Mouse (Mus musculus) liver, embryonic 13.5 days (tissue): ENCODE results near the gene Myo10. TPM values are rescaled to one million over a fixed set of nuclear protein-coding genes. Genes with fewer than 3 reads are reported as not detected.

Experiments
- ATAC-seq: fragments of 200-750 bp; cut with Nextera tagmentation; 2 replicates; pipeline ENCODE4 v1.8.0; 2017; ENCODE audit warnings: low read depth, mild to moderate bottlenecking, moderate number of reproducible peaks, moderate library complexity
- DNase-seq: peaks from one replicate; pipeline ENCODE4 v3.0.0; 2022
- H3K27ac ChIP-seq: fragments of 300-500 bp; sonication (generic); 2 replicates; pipeline ENCODE4 v1.5.1; 2015; ENCODE audit warnings: moderate library complexity, mild to moderate bottlenecking, inconsistent platforms
- H3K27me3 ChIP-seq: fragments of 300-500 bp; sonication (generic); 2 replicates; pipeline ENCODE4 v1.6.1; 2015; ENCODE audit warnings: mild to moderate bottlenecking, inconsistent platforms
- H3K36me3 ChIP-seq: fragments of 300-500 bp; sonication (generic); 2 replicates; pipeline ENCODE4 v1.6.1; 2015; ENCODE audit warnings: mild to moderate bottlenecking, inconsistent platforms
- H3K4me1 ChIP-seq: fragments of 300-500 bp; sonication (generic); replicated peaks from 2 replicates; pipeline ENCODE4 v1.6.1; 2015; ENCODE audit warnings: inconsistent platforms
- H3K4me2 ChIP-seq: fragments of 300-500 bp; sonication (generic); 2 replicates; pipeline ENCODE4 v1.6.1; 2015; ENCODE audit warnings: inconsistent platforms, mild to moderate bottlenecking, moderate library complexity
- H3K4me3 ChIP-seq: fragments of 300-500 bp; sonication (generic); replicated peaks from 2 replicates; pipeline ENCODE4 v1.5.1; 2015; ENCODE audit warnings: mild to moderate bottlenecking, inconsistent platforms
- H3K9ac ChIP-seq: fragments of 300-500 bp; sonication (generic); 2 replicates; pipeline ENCODE4 v1.6.1; 2015; ENCODE audit warnings: mild to moderate bottlenecking, inconsistent platforms
- H3K9me3 ChIP-seq: fragments of 300-500 bp; sonication (generic); replicated peaks from 2 replicates; pipeline ENCODE4 v1.6.1; 2016; ENCODE audit warnings: inconsistent platforms
- WGBS: fragments of 180-500 bp; shearing (Covaris S2); methylation state at CpG from one replicate; pipeline ENCODE4 v1.1.7; 2015; ENCODE audit not compliant: insufficient replicate concordance; 5-methylcytosine and 5-hydroxymethylcytosine counted together
- polyA plus RNA-seq: library from polyadenylated mRNA; unstranded; fragments of >200 nt; fragmentation: Nextera tagmentation; extraction: Ambion mirVana; gene quantifications from 2 replicates; pipeline ENCODE4 v1.2.1, GENCODE M21; 2015

Gene Myo10
- polyA plus RNA-seq, 1 experiment from 2014 or later: 3.8 TPM

DNA sequence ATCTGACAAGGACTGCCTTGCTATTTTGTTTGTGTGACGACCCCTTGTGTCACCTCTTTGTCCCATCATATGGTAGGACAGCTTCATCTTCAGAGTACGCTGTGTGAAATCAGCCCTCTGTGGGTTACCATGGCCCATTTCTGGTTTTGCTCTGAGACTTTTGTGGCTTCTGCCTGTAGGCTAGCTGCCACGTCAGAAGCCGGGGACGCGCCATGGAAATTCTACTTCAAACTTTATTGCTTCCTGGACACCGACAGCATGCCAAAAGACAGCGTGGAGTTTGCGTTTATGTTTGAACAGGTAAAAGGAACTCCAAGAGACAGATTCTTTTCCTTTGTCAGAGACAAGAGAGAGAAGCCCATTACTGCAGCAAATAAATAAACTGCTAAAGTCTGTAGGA is 184.6 kb downstream of the Myo10 start:
- no peaks in the 10 kb centered on the region for H3K9me3 ChIP-seq
- H3K27ac ChIP-seq: no peak overlapping the region
- no peak overlapping the region for H3K4me3 ChIP-seq
- DNase-seq (no peak), ATAC-seq (no peak)
- H3K36me3 ChIP-seq: peaks cover 48% of the 10 kb centered on the region
- H3K4me1 ChIP-seq: no peaks in the 10 kb centered on the region
- no peak overlapping the region for H3K9ac ChIP-seq
- no peaks in the 10 kb centered on the region for H3K27me3 ChIP-seq
- no peak overlapping the region for H3K4me2 ChIP-seq
- WGBS: 82% methylated on average over 9 of the region's 9 CpGs

DNA sequence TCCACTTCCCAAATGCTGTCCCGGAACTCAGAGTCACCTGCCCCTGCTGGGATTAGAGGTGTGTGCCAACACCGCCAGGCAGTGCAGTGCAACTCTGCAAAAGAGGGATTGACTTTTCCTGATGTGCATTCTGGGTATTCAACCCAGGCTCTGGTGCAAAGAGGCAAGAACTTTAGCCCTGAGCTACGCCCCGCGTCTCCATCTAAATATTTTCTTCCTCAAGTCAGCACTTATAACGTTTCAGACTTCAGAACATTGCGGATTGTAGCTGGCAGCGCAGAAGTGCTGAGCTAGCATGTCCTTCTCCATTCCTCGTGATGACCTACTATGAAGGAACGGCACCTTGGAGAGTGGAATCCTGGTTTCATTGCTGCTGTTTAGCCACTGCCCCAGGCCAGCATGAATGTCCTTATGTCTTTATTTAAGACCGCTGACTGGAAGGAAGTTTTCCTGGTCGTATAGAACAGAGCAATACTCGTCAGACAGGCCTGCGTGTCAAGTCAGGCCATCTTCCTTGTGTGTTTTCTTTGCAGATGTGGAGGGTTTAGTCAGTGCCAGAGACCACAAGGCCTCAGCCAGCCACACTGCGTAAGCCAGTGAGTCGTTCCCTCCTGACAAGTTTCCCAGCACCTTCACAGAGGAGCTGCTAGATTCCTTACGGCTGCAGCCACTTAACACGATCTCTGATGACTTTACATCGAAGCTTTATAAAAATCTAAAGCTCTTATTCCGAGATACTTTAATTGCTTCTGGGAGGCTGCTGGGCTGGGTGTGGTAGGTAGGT is 186.5 kb downstream of the Myo10 start:
- Histone ChIP-seq H3K4me1 (no peaks in the 10 kb centered on the region), H3K27me3 (no peaks in the 10 kb centered on the region), H3K4me2 (no peak overlapping the region), H3K36me3 (peaks cover 45% of the 10 kb centered on the region), H3K9me3 (no peaks in the 10 kb centered on the region), H3K4me3 (no peak overlapping the region), H3K27ac (no peak overlapping the region), H3K9ac (no peak overlapping the region)
- DNase-seq (no peak), ATAC-seq (no peak)
- 81% methylated on average over 20 of the region's 20 CpGs for WGBS

DNA sequence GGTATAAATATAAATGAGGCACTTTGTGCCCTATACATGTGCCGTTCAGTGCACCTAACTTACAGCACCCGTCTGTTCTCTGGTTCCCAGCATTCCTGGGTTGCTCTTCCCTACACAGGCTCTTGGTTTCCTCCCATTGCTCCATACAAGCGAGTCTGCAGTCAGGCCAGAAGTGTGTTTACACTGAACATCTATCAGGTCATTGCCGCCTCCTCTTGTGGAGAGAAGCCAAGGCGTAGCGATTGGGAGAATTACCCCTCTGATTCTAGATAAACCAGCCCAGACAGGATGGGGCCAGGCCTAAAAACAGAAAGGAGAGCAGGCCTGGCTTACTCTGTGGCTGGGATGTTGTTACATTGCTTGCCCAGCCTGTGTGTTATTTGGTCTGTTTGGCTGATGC is 187.3 kb downstream of the Myo10 start:
- ATAC-seq (0 out of 2 replicates have a peak, but pooled peaks have one; percentile 26), DNase-seq (no peak)
- Histone ChIP-seq H3K36me3 (peaks cover 47% of the 10 kb centered on the region), H3K4me1 (no peaks in the 10 kb centered on the region), H3K9me3 (no peaks in the 10 kb centered on the region), H3K27me3 (no peaks in the 10 kb centered on the region), H3K9ac (no peak overlapping the region), H3K27ac (no peak overlapping the region), H3K4me3 (no peak overlapping the region), H3K4me2 (no peak overlapping the region)
- 70% methylated on average over 6 of the region's 6 CpGs for WGBS

DNA sequence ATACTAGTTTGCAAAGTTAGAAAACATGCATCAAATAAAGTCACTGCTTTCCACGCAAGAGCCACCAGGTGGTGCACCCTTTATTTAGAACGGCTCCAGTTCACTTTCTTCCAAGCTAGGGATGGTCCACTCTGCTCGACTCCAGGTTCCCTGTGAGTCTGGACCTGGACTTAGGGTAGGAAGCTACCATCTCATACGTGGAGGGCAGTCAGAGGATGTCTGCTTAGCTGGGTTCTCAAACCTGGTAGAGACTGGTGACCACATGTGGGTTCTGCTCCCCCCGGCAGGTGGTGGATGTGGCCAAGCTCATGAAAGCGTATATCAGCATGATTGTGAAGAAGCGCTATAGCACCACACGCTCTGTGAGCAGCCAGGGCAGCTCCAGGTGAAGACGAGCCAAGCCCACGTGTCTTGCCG is 189.5 kb downstream of the Myo10 start:
- DNase-seq (no peak), ATAC-seq (no peak)
- Histone ChIP-seq H3K9me3 (no peaks in the 10 kb centered on the region), H3K4me1 (no peaks in the 10 kb centered on the region), H3K4me2 (no peak overlapping the region), H3K27me3 (no peaks in the 10 kb centered on the region), H3K36me3 (peaks cover 39% of the 10 kb centered on the region), H3K27ac (no peak overlapping the region), H3K9ac (no peak overlapping the region), H3K4me3 (no peak overlapping the region)
- 75% methylated on average over 11 of the region's 11 CpGs for WGBS

DNA sequence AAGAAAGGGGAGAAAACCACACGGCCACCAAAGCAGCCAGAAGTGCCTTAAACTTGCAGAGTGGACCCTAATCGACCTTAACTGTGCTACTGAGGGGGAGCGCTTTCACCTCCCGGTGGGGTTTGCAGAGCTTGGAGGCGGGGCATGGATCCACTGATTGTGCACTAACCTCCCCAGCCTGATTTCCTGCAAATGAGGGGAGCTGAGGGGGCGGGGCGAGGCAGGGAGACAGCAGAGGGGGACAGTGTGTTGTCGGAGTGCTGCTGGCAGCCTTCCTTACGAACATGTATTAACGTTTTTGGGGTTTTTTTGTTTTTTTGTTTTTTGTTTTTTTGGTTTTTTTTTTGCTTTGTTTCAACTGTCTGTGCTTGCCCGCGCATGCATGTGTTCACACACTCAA is 190.2 kb downstream of the Myo10 start:
- no peak overlapping the region for H3K27ac ChIP-seq
- peaks cover 34% of the 10 kb centered on the region for H3K36me3 ChIP-seq
- H3K27me3 ChIP-seq: no peaks in the 10 kb centered on the region
- no peak for ATAC-seq
- no peak overlapping the region for H3K9ac ChIP-seq
- H3K4me2 ChIP-seq: no peak overlapping the region
- no peaks in the 10 kb centered on the region for H3K4me1 ChIP-seq
- no peak for DNase-seq
- 63% methylated on average over 12 of the region's 12 CpGs for WGBS
- no peak overlapping the region for H3K4me3 ChIP-seq
- H3K9me3 ChIP-seq: no peaks in the 10 kb centered on the region

DNA sequence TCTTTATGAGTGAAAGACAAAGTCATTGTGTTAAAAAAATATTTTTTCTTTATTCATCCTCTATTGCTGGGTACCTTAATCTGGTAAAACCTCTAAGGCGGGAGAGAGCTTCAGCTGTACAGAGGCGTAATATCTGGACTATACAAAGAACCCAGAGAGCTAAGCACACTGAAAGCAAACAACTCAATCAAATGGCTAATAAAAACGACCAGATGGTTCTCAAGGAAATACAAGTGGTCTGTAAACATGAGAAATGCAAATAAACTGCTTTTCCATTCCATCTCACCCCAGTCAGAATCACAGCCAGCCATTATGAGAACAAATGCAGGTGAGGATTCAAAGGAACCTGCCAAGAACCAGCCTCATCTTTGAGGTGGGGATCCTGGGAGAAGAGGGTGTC is 192.2 kb downstream of the Myo10 start:
- H3K4me1 ChIP-seq: no peaks in the 10 kb centered on the region
- peaks cover 32% of the 10 kb centered on the region for H3K36me3 ChIP-seq
- no peak for DNase-seq
- no peak overlapping the region for H3K9ac ChIP-seq
- no peaks in the 10 kb centered on the region for H3K9me3 ChIP-seq
- H3K27ac ChIP-seq: no peak overlapping the region
- no peak overlapping the region for H3K4me3 ChIP-seq
- no peaks in the 10 kb centered on the region for H3K27me3 ChIP-seq
- H3K4me2 ChIP-seq: no peak overlapping the region
- no peak for ATAC-seq
- WGBS: 68% methylated on average over 3 of the region's 3 CpGs

DNA sequence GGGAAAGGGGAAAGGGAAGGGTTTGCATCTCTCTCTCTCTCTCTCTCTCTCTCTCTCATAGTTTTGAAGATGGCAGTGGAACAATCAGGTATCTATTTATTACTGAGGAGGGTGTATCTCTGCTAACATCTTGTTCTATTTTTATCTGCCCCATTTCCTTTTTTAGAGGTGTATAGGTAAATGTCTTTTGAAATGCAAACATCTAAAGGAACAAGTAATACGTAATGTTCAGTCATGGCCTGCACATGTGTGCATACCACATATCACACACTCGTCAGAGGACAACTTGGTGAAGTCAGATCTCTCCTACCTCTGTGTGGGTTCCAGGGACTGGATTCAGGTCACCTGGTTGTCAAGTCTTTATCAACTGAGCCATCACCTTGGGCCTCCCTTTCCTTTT is 194.9 kb downstream of the Myo10 start:
- DNase-seq (no peak), ATAC-seq (no peak)
- Histone ChIP-seq H3K9ac (no peak overlapping the region), H3K4me1 (no peaks in the 10 kb centered on the region), H3K4me2 (no peak overlapping the region), H3K4me3 (no peak overlapping the region), H3K27ac (no peak overlapping the region), H3K36me3 (peaks cover 12% of the 10 kb centered on the region; the same call in 1 of the 2 replicates), H3K9me3 (no peaks in the 10 kb centered on the region), H3K27me3 (no peaks in the 10 kb centered on the region)
- WGBS: 66% methylated on average over 2 of the region's 2 CpGs

DNA sequence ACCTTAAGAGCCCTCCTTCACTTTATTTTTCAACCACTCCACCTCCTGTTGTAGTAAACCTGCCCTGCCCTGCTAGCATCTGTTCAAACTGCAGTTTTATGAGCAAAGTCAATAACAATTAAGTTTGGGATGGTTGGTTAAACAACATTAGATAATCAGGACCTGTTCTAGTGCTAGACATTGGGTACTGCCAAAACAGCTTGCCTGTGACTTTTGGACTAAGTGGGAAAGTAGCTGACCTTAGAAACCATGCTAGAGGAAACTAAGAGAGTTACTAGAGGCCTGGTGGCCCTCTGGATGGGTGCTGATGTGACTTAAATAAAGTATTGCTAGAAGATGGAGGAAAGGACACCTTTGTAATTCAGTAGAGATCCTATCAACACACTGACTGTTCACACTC is 199.7 kb downstream of the Myo10 start:
- ATAC-seq (no peak), DNase-seq (no peak)
- H3K36me3 ChIP-seq: no peaks in the 10 kb centered on the region
- no peak overlapping the region for H3K4me3 ChIP-seq
- H3K27me3 ChIP-seq: no peaks in the 10 kb centered on the region
- H3K4me1 ChIP-seq: no peaks in the 10 kb centered on the region
- H3K4me2 ChIP-seq: no peak overlapping the region
- H3K9me3 ChIP-seq: no peaks in the 10 kb centered on the region
- no peak overlapping the region for H3K9ac ChIP-seq
- H3K27ac ChIP-seq: no peak overlapping the region

DNA sequence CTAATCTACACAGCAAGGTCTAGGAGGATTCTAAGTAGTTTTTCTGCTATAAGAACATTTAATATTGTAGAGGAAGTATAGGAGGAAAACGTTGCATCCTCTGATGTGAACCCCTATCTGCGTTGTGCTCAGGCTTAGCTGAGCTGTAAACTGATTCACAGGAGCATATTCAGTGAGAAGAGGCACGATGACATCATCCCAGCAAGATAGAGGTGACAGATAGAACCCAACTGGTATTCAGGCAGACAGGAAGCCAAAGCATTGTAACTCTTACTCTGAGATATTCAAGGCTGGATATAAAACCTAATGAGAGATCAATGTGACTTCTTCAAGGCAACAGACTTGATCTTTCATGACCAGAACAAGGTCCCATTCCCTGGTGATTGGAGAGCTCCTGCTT is 200.3 kb downstream of the Myo10 start:
- H3K27ac ChIP-seq: no peak overlapping the region
- H3K4me3 ChIP-seq: no peak overlapping the region
- DNase-seq (no peak), ATAC-seq (no peak)
- H3K4me1 ChIP-seq: no peaks in the 10 kb centered on the region
- H3K9ac ChIP-seq: no peak overlapping the region
- H3K36me3 ChIP-seq: no peaks in the 10 kb centered on the region
- H3K9me3 ChIP-seq: no peaks in the 10 kb centered on the region
- H3K4me2 ChIP-seq: no peak overlapping the region
- H3K27me3 ChIP-seq: no peaks in the 10 kb centered on the region
- WGBS: 33% methylated on average over 3 of the region's 3 CpGs

DNA sequence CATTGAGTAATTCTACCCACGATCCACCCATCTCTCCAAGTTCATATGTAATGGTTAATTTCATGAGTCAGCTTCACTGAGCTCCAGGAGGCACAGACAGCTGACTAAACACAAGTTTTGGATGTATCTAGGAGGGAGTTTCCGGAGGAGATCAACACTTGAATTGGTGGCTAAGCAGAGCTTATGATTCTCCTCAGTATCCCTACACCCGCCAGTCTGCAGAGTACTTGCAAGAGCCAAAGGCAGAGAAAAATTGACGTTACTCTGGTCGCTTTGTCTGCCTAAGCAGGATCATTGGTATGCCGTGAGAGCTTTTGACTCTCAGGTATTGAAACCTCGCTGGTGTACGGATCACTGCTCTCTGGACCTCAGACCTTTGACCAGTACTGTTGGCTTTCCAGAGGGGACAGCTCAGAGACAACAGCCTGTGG is 204.2 kb downstream of the Myo10 start:
- Histone ChIP-seq H3K4me1 (peaks cover 2% of the 10 kb centered on the region; the same call in 1 of the 2 replicates), H3K9ac (no peak overlapping the region), H3K36me3 (no peaks in the 10 kb centered on the region), H3K27ac (no peak overlapping the region), H3K27me3 (no peaks in the 10 kb centered on the region), H3K4me3 (no peak overlapping the region), H3K9me3 (no peaks in the 10 kb centered on the region), H3K4me2 (no peak overlapping the region)
- WGBS: 62% methylated on average over 8 of the region's 8 CpGs
- ATAC-seq (no peak), DNase-seq (no peak)

DNA sequence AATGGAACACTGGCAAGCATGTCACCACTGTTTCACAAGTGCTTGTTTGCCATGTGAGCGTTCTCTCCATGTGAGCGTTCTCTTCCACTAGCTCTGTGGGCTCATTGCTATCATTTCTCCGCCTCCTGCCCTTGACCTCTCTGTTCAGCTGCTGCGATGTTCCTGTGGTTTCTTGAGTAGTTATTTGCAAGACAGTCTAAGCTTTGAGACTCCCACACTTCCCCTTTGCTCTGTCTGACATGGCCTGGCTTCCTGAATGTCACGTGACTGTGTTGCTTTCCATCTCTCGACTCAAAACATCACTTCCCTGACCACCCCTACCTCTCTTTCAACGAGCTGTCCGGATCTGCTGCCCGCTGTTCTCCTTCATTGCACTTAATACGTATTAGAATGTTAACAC is 206.1 kb downstream of the Myo10 start:
- Histone ChIP-seq H3K4me3 (no peak overlapping the region), H3K36me3 (no peaks in the 10 kb centered on the region), H3K9me3 (no peaks in the 10 kb centered on the region), H3K4me1 (peaks cover 2% of the 10 kb centered on the region; the same call in 1 of the 2 replicates), H3K9ac (no peak overlapping the region), H3K27ac (no peak overlapping the region), H3K4me2 (no peak overlapping the region), H3K27me3 (no peaks in the 10 kb centered on the region)
- WGBS: 18% methylated on average over 10 of the region's 10 CpGs
- DNase-seq (no peak), ATAC-seq (peak; percentile 39; the same call in 1 of the 2 replicates)

DNA sequence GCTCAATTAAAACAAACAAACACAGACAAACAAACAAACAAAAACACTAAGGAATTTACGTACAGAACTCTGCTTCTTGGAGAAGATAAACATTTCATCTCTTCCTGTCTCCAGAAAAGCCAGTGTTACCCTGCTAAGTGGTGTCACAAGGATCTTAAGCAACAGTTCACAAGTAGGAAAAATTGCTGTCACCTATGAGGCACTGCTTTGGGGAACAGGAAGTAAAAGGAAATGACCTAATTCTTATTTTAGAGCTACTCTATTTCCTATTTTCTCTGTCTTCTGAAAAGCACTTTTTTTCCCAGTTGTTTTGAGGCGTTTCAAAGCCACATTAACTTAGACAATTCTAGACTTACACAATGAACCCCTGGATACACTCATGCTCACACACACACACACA is 208.1 kb downstream of the Myo10 start:
- Histone ChIP-seq H3K4me3 (no peak overlapping the region), H3K4me2 (no peak overlapping the region), H3K4me1 (peaks cover 2% of the 10 kb centered on the region; the same call in 1 of the 2 replicates), H3K9me3 (no peaks in the 10 kb centered on the region), H3K27me3 (no peaks in the 10 kb centered on the region), H3K9ac (no peak overlapping the region), H3K36me3 (no peaks in the 10 kb centered on the region), H3K27ac (no peak overlapping the region)
- 10% methylated on average over 2 of the region's 2 CpGs for WGBS
- no peak for ATAC-seq
- no peak for DNase-seq
